Mouse (Mus musculus) layer of hippocampus, postnatal 25 days (tissue): Measurements from ENCODE around the gene Cltrn. TPM values are rescaled to one million over a fixed set of nuclear protein-coding genes. Genes with fewer than 3 reads are reported as not detected.

Experiments
- DNase-seq, 2 experiments: peaks; one replicate each; pipeline ENCODE4 v3.0.0; 2022; ENCODE audit warnings: mixed read lengths in 2 of 2, low spot score in 1 of 2; ENCODE audit errors: extremely low spot score in 1 of 2
- total RNA-seq, 2 experiments: library from RNA; stranded (reverse); gene quantifications; 2 replicates each; pipeline ENCODE4 v1.2.3; 2021

Gene Cltrn
- total RNA-seq, 2 experiments from 2014 or later: not detected

- no peak for DNase-seq
These were observed 46.7 kb downstream of the Cltrn start for GRCm38 (mm10) chrX:164135304-164135818.

GRCm38 (mm10) chrX:164139032-164139431 lies 50.4 kb downstream of the Cltrn start, which contains the start of gene Ace2:
TSS of gene Ace2 (plus strand) at chrX:164139332.
- DNase-seq: no peak

GRCm38 (mm10) chrX:164145463-164146250 lies 57.0 kb downstream of the Cltrn start:
- no peak for DNase-seq

- no peak for DNase-seq
These were observed 64.1 kb downstream of the Cltrn start for GRCm38 (mm10) chrX:164152703-164153102.

GRCm38 (mm10) chrX:164153606-164154005 lies 65.0 kb downstream of the Cltrn start:
- DNase-seq: no peak

GRCm38 (mm10) chrX:164154594-164154993 lies 66.0 kb downstream of the Cltrn start:
- no peak for DNase-seq

GRCm38 (mm10) chrX:164164681-164165080 lies 76.1 kb downstream of the Cltrn start:
- no peak for DNase-seq

Other genes with a start within 250 kb of the Cltrn start
- gene Ap1s2, start 179.8 kb upstream of the Cltrn start, total RNA-seq: 10 to 100 TPM; 39.3 to 41.6 TPM
- 10 to 100 TPM; 46.6 to 47.8 TPM for gene Zrsr2, start 130.2 kb upstream of the Cltrn start, total RNA-seq
- gene Car5b, start 60.8 kb upstream of the Cltrn start, total RNA-seq: 1 to 10 TPM; 2.9 to 3.3 TPM
- gene Siah1b, start 12.3 kb upstream of the Cltrn start, total RNA-seq: 10 to 100 TPM in 1 of 2 experiments, 1 to 10 TPM in 1; 9.7 to 13.5 TPM
- gene Ace2, start 50.5 kb downstream of the Cltrn start, total RNA-seq: 1 to 10 TPM; 1.6 to 1.7 TPM
- gene Bmx, start 169.4 kb downstream of the Cltrn start, total RNA-seq: under 1 TPM; 0.61 to 0.74 TPM
- gene Pir, start 180.5 kb downstream of the Cltrn start, total RNA-seq: 1 to 10 TPM; 5.2 to 5.9 TPM